Mouse (Mus musculus) heart, postnatal 10 days (tissue): ENCODE results near the gene Card6. TPM values are rescaled to one million over a fixed set of nuclear protein-coding genes. Genes with fewer than 3 reads are reported as not detected.

Source experiments
- DNase-seq, 2 experiments: peaks; one replicate each; pipeline ENCODE4 v3.0.0; 2021
- intact Hi-C: fragments of 180-260 bp; cut with DNase I; formaldehyde crosslinking; loops from one replicate; pipeline ENCODE4 v1.15.1; 2025
- total RNA-seq, 2 experiments: library from RNA; stranded (reverse); gene quantifications; 2 replicates each; pipeline ENCODE4 v1.2.3; 2021

Gene Card6
- total RNA-seq, 2 experiments from 2014 or later, result 5.6 to 6.7 TPM

- no peak for DNase-seq
- intact Hi-C loops, result no loop called here
Observed at GRCm38 (mm10) chr15:5095534-5096301, 12.6 kb downstream of the Card6 start.

GRCm38 (mm10) chr15:5090131-5090530 is 18.2 kb downstream of the Card6 start:
- intact Hi-C loops, result no loop called here
- DNase-seq, result no peak

DNA sequence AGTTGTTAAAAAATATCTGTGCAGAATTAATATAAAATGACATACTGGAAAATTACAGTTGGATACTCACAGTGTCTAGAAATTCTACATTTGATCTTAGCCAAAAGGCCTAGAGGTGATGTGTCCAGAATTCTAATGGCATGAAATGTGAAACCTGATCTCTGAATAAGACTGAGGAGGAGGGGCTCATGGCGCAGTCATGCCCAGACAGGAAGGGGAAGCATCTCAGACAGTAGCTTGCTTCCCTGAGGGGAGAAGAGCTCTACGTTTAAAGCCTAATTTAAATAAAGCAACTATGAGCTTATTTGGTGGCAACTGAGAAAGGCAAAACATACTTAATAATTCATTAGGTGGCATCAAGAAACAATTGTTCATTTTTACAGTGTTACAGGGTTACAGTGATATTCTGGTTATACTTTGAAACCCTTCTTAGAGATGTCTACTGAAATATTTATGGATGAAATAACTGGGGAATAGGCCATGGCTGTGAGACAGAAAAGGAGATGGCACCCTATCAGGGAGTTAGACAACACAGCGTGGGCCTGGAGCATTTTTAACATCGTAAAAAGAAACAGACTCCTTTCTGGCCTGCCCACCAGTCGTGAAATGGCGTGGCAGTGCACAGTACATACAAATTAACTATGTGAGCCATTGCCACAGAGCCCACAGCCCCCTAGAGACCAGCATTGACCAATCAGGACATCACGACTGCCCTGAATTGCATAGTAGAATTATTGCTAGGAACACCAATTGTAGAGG is 19.3 kb downstream of the Card6 start:
- no peak for DNase-seq
- intact Hi-C loops, result loop anchor here (5.0 kb wide), 1 partner anchor 1118 kb away; no protein-coding TSS in a partner anchor

DNA sequence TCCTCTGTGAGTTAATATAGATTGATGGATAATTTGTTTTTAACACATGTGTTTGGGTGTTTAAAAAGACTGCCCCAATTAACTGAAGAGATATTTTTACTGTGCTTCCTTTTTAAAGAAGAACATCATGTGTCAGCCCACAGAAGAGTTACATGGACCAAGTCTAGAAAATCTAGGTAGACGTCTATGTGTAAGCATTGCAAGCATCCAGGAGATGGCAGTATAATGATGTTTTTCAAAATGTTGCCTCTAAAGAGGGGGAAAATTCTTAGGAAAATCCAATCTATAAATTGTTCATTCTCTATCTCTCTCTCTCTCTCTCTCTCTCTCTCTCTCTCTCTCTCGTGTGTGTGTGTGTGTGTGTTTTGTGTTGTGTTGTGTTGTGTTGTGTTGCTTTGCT is 22.2 kb downstream of the Card6 start:
- intact Hi-C loops, result loop anchor here (1.0 to 5.0 kb wide), 3 partner anchors 21 to 1121 kb away; no protein-coding TSS in a partner anchor
- DNase-seq, result peak; percentile 25 to 38

GRCm38 (mm10) chr15:5081235-5081634 is 27.1 kb downstream of the Card6 start:
- intact Hi-C loops, result no loop called here
- no peak for DNase-seq

DNA sequence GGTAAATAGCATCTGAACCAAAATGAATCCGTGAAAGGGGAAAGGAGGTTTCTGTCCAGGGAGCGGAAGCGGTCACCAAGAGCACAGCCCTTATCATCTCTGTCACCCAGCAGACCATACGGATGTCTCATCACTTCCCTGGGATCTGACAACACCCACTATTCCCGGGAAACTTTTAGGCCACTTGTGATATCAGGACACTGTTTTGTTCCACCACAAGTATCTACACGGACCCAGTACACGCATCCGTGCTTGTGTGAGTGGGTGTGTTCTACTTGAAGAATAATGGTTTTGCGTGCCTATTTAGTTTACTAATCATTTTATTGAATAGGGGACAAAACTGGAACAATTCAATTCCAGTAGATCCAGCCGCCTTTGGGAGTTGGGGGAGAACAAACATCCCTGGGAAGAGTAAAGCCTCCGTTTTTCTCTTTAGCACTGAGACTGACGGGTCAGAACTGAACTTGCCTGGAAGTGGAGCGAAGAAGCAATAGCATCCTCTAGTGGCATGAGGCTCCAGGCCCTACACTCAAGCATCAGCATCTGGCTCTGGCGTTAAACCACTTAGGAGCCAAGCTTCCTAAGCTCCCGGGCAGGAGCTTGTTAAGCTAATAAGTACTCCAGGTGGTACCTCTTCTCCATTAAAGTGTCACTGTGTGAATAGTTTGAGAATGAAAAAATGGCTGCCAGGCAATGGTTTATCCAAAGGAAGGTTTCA is 39.4 kb downstream of the Card6 start:
- intact Hi-C loops, result loop anchor here (5.0 kb wide), 1 partner anchor 1012 kb away; no protein-coding TSS in a partner anchor
- peak; percentile 59 for DNase-seq

DNA sequence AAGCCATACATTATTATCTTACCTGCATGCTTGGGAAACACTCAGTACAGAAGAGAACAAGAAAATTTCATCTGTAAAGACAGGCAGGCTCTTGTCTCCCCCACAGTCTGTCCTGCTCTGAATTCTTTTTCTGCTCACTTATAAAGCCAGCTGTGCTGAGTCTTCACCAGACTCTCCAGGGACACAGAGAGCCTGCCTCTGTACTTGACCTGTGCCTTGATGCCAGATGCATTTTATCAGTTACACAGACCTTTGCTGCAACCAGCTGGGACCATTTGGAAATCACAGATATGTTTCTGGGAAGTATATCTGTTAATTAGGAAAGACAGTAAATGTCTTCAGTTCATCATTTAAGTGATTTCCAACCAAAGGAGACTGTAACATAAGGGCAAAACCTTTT is 44.7 kb downstream of the Card6 start, which contains the start of gene C7:
Gene C7 (minus strand): TSS at position 106 of the 400 bp plus-strand sequence.
- peak; percentile 31 to 50 for DNase-seq
- intact Hi-C loops, result no loop called here

Other genes starting within 250 kb of the Card6 start
- not detected for gene Mroh2b, start 209.8 kb downstream of the Card6 start, total RNA-seq
- under 1 TPM; 0.19 to 0.27 TPM for gene C7, start 44.8 kb downstream of the Card6 start, total RNA-seq
- 100 to 1,000 TPM; 233 to 262 TPM for gene Rpl37, start 8.1 kb upstream of the Card6 start, total RNA-seq
- gene Prkaa1, start 35.3 kb upstream of the Card6 start, total RNA-seq, result 10 to 100 TPM; 16.9 to 18.4 TPM
- gene Ttc33, start 77.0 kb upstream of the Card6 start, total RNA-seq, result 10 to 100 TPM; 28.4 to 29.2 TPM
- 1 to 10 TPM; 4.5 to 4.6 TPM for gene Ptger4, start 135.6 kb upstream of the Card6 start, total RNA-seq